In the genomic region with DNA sequence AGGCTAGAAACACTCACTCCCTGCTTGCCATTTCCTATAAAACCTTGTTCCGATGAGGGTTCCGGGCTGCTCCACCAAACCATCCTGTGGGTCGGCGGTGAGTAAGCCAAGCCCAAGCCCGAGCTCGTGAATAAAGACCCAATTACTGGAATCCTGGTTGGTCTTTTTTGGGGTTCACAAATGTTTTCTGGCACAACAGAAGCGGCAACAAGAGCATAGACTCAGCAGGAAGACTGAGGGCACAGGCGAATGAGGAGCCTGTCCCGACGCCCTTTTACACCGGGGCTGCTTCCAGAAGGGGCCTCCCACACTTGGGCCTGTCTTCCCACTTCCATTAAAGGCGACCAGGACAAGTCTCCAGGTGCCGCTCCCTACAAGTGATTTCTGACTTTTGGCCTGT, we compare ENCODE assay signal across 16 mouse cellular contexts.
"Had no signal": no experiment of that assay in that cellular context is flagged by ENCODE, and none has a peak within 500 bp of the region (broad histone marks: within the 10 kb centered on the region; RNA-seq: fewer than 3 reads in every experiment).

No protein-coding gene starts in this region.

- H3K4me3 ChIP-seq: lung, embryonic 15.5 days; megakaryocyte, embryonic 14.5 days; midbrain, embryonic 12.5 days; midbrain, embryonic 15.5 days; neural tube, embryonic 12.5 days; stomach, embryonic 15.5 days had no signal

- H3K4me1 ChIP-seq: neural tube, embryonic 12.5 days had no signal

- H3K36me3 ChIP-seq: lung, embryonic 15.5 days; midbrain, embryonic 12.5 days; midbrain, embryonic 15.5 days; neural tube, embryonic 12.5 days; stomach, embryonic 15.5 days had no signal

- DNase-seq: lung, adult 2 months; lung, postnatal 14 days; lung, postnatal 36 days; right cerebral cortex, postnatal 14 days; thymus, adult 2 months; thymus, postnatal 25 days; thymus, postnatal 4 days had no signal

- H3K27me3 ChIP-seq: lung, embryonic 15.5 days; midbrain, embryonic 12.5 days; midbrain, embryonic 15.5 days; neural tube, embryonic 12.5 days; stomach, embryonic 15.5 days had no signal

- H3K9ac ChIP-seq: liver, embryonic 14.5 days; lung, embryonic 15.5 days; midbrain, embryonic 12.5 days; midbrain, embryonic 15.5 days; neural tube, embryonic 12.5 days; stomach, embryonic 15.5 days had no signal

- H3K27ac ChIP-seq: liver, embryonic 14.5 days; lung, embryonic 15.5 days; macrophage; midbrain, embryonic 12.5 days; midbrain, embryonic 15.5 days; neural tube, embryonic 12.5 days; stomach, embryonic 15.5 days; stomach, postnatal 0 days had no signal

- H3K9me3 ChIP-seq: lung, embryonic 15.5 days; megakaryocyte, embryonic 14.5 days; midbrain, embryonic 12.5 days; midbrain, embryonic 15.5 days; neural tube, embryonic 12.5 days; stomach, embryonic 15.5 days had no signal
